Mouse (Mus musculus) kidney, adult 9 months (tissue): ENCODE data around the gene Prdx4.
"Not testable (repeated sequence)": the region's sequence is repeated elsewhere in the genome, so short reads cannot be mapped to it uniquely, and the experiment has no call there.

Source experiments
- DNase-seq: peaks from one replicate; pipeline ENCODE4 v3.0.0; 2022

The Prdx4 gene

DNA sequence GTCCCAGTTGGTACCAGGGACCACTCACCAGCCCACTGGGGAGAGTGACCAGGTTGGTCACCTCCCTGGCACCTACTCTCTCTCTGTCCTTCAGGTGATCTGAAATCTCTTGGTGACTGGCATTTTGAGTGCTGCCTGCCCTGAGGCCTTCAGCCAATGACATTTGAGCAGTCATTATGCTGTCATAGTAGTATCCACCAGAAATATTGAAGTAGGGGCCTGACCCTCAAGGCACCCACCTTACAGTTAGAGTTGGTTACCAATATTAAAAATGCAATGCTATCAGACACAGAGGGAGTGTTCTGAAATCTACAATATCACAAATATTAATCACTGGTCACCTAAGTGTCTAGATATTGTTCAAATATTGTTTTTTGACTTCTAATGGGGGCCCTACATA lies at the start of gene Prdx4:
TSS of gene Prdx4 (minus strand) at position 101 of the 400 bp plus-strand sequence.
- no peak for DNase-seq

DNA sequence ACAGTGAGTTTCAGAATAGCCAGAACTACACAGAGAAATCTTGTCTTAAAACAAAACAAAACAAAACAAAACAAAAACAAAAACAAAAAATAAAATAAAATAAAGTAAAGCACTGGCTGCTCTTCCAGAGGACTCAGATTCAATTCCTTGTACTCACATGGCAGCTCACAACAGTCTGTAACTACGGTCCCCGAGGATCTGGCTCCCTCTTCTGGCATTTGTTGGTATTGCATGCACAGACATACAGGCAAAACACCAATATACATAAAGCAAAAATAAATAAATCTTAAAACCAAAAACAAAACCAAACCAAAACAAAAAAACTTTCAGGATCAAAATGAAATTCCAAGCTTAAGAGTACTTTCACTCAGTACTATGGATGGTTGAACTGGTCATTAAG lies 36.0 kb upstream of the Prdx4 start:
- peak; percentile 37 for DNase-seq

DNA sequence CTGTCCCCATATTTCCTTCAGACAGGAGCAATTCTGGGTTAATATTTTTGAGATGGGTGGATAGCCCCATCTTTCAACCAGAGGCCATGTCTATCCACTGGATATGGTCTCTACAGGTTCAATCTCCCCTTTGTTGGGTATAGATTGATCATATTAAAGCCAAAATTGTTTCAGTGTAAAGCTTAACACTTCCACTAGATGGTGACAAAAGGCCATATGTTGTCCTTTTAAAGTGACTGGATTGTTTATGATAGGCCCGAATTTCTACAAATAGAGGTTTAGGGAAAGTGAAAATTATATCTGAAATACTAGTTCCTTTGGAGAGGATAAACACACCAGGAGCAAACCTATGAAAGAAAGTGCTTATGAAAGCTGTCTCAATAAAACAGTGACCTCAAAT lies 34.9 kb upstream of the Prdx4 start:
- DNase-seq, result peak; percentile 2

DNA sequence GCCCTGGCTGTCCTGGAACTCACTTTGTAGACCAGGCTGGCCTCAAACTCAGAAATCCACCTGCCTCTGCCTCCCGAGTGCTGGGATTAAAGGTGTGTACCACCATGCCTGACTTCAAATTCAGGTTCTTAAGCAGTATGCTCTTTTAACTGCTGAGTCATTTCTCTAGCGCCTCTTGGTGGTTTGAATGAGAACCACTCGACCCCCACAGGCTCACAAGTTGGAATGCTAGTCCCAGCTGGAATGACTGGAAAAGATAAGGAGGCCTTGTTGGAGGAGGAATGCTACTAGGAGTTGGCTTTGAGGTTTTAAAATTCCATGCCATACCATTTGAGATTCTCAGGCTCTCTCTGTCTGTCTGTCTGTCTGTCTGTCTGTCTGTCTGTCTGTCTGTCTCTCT lies 29.6 kb upstream of the Prdx4 start:
- not testable (repeated sequence) for DNase-seq

DNA sequence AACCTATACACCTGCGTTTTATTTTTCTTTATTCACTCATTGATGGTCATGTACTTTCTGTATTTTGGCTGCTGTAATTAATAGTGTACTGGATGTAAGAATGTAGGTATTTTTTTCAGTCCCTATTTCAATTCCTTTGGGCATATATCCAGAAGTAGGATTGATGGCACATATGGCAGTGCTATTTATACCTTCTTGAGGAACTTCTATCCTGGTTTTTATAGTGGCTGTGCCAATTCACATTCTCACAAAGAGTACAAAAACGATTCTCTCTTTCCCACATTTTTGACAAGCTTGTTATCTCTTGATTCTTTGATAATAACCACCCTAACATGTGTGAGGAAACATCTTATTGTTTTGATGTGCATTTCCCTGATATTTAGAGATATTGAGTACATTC lies 24.5 kb upstream of the Prdx4 start:
- no peak for DNase-seq

DNA sequence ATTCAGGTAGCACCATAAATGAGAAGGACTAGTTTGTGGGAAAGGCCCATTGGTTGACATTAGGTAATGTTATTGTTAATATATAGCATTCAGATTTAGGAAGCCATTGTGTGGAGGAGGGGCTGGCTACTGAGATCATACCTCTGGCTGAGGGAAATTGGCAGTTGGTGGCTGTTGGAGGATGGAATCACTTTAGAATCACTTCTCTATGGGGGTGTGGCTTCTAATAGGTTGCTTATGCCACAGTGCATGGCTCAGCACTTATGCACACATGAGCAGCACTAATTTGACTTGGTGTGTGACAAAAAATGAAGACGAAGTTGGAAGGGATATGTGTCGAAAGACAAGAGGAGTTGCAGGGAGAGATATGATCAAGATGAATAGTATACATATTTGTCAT lies 5.7 kb upstream of the Prdx4 start:
- no peak for DNase-seq

DNA sequence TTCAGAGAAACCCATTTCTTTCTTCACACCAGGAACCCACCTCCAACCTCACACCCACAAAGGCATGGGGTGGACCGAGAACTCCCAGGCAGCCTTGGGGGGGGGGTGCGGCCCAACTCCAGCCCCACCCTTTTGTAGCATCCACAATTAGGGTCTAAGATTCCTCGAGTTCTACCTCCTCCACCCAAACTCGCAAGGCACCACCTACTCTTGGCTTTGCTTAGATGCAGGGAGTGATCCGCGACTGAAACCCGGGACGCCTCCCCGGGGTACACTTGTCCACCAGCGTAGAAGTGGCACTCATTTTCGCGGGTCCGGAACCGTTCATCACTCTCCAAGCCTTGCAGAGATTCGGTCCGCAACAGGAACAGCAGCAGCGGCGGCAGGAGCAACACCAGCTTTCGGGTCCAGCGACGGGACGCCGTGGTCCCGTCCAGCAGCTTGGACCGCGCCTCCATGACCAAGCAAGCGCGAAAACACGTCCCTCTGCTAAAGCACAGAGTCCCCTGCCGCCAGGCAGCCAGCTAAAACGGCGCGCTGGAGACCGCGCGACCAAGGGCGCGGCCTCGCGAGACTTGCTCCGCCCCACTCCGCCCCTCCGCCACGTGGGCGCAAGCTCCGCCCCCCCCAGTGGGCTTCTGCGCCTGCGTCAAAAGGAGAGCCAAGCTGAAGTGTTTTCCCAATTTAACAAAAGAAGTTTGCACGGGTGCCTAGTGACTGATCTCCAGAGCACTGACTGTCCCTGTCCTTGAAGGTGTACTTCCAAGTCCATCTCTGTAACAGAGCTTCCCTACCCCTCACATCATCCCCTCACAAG lies 2.4 kb downstream of the Prdx4 start:
- peak; percentile 82 for DNase-seq

DNA sequence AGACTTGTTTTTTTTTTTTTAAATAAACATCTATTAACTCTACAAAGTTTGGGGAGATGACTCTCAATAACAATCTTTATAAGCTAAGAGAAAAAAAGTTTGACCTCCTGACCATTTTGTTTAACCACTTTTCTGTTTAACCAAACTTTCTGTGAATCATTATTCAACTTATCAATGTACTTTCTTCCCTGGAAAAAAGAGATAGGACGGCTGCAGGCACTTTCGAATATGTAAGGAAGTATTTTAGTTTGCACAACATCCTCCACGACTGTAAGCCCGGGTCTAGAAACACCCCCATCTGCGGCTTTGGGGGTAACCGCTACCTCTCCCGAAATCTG lies 3.0 kb downstream of the Prdx4 start:
- DNase-seq, result no peak

DNA sequence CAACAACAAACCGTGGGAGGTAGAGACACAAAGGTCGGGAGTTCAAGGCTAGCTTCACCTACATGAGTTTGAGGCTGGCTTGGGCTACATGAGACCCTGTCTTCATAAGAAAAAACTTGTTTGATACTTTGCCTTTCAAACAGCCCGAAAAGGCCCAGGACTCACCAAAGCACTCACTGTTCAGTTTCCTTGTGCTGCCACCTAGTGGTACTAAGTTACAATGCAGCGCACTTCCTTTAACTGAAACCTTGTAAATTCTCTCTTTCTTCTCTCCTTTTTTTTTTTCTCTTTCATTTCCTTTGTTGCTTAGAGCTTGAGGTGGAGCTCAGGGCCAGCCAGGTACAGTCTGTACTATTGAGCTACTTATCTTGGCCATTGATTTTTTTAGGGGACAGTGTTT lies 22.5 kb downstream of the Prdx4 start:
- DNase-seq, result peak; percentile 51

DNA sequence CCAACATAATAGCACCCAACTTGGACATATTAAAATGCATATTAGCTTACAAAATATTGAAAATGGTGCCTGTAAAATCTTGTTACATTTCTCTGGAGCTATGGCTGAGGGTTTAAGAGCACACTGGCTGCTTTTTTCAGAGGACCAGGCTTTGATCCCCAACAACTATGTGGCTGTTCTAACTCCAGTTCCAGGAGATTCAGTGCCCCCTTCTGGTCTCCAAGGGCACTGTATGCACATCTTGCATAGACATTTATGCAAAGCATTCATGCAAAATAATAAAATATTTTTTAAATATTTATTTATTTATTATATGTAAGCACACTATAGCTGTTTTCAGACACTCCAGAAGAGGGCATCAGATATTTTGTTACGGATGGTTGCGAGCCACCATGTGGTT lies 34.2 kb downstream of the Prdx4 start:
- DNase-seq, result peak; percentile 3

DNA sequence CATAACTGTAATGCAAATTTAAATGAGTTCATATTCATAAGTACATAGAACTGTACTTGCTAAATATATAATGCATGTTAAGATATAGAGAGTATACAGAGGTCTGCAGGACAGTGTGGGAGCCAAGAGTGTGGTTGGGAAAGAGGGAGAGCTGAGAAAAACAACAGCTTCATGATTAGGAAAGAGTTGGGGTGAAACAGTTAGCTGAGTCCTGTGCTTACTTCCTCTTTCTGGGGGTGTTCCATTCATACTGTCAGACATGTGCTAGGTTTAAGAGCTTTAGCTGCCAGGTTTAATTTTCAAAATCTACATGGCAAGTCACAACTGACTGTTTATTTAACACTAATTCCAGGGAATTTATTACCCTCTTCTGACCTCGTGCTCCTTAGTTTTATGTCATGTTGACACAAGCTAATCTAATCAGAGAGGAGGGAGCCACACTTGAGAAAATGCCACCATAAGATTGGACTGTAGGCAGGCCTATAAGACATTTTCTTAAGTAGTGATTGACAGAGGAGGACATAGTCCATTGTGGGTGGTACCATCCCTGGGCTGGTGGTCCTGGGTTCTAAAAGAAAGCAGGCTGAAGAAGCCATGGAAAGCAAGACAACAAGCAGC lies 60.0 kb downstream of the Prdx4 start:
- no peak for DNase-seq

DNA sequence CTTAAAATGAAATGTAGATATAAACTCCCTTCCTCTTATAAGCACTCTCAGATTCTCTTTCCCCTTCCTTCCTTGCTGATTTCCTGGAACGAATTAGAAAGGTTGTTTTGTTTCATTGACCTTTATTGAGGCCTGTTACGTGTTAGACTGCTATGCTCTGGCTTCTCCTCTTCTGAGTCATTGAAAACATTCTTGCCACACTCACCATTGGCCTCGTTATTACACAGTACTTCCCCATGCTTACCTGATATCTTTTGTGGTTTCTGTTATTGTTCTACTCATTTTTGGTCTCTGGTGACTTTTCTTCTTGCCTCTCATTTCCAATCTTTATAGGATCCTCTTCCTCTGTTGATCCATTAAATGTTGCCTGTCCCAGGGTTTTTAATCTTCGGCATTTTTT lies 62.1 kb downstream of the Prdx4 start:
- no peak for DNase-seq
